8 mouse cellular contexts compared by ENCODE assay signal in genomic region chr8:126536132-126536927, GRCm38 (mm10). TPM values are rescaled to one million over a fixed set of nuclear protein-coding genes. Genes with fewer than 3 reads are reported as not detected.
DNase-seq lines count a peak whose midpoint lies in the region; ATAC-seq and TF ChIP-seq lines count a peak whose summit lies in the region.

No protein-coding gene starts in this region.

- no peak for DNase-seq in layer of hippocampus, adult 2 months (ENCODE audit: low spot score in 2 of 2)
- no peak for DNase-seq in layer of hippocampus, adult 18-20 months (ENCODE audit: low spot score in 2 of 2)
- DNase-seq in kidney, adult 11 months: peak; percentile 56
- peak; percentile 47 for DNase-seq in thymus, adult 2 months
- DNase-seq in layer of hippocampus, postnatal 10 days (ENCODE audit: low spot score in 2 of 2): no peak
- DNase-seq in urinary bladder, postnatal 10 days (ENCODE audit: low spot score): no peak

- TF ChIP-seq CTCF in layer of hippocampus, adult 2 months (conservative IDR thresholded peaks at IDR 0.05): peak; percentile 24; the same call in 1 of the 2 replicates
- no peak for TF ChIP-seq CTCF in thymus, adult 2 months (IDR thresholded peaks at IDR 0.05; ENCODE audit: borderline replicate concordance, control insufficient read depth, extremely low read depth, insufficient read depth, low read length, poor library complexity)

- H3K9me3 ChIP-seq in embryonic facial prominence, embryonic 15.5 days (replicated peaks): no peaks in the 10 kb centered on the region

- no peak overlapping the region for H3K4me2 ChIP-seq in embryonic facial prominence, embryonic 15.5 days (replicated peaks)

- no peaks in the 10 kb centered on the region for H3K36me3 ChIP-seq in embryonic facial prominence, embryonic 15.5 days
- no peaks in the 10 kb centered on the region for H3K36me3 ChIP-seq in thymus, adult 2 months (ENCODE audit: control insufficient read depth, insufficient read depth, low read length)

- TF ChIP-seq POLR2A in thymus, adult 2 months (IDR thresholded peaks at IDR 0.05; ENCODE audit: control insufficient read depth, extremely low read depth, insufficient read depth, low read length, poor library complexity): no peak

- no peak overlapping the region for H3K4me3 ChIP-seq in layer of hippocampus, adult 2 months
- no peak overlapping the region for H3K4me3 ChIP-seq in embryonic facial prominence, embryonic 15.5 days (replicated peaks)
- H3K4me3 ChIP-seq in thymus, adult 2 months (ENCODE audit: control insufficient read depth, insufficient read depth, low read length): no peak overlapping the region

- no peak overlapping the region for H3K9ac ChIP-seq in embryonic facial prominence, embryonic 15.5 days

- peaks cover 59% of the 10 kb centered on the region for H3K4me1 ChIP-seq in embryonic facial prominence, embryonic 15.5 days
- no peaks in the 10 kb centered on the region for H3K4me1 ChIP-seq in thymus, adult 2 months (replicated peaks; ENCODE audit: control insufficient read depth, insufficient read depth, low read length)

- ATAC-seq in embryonic facial prominence, embryonic 15.5 days (ENCODE audit: insufficient number of reproducible peaks, low FRiP score, low TSS enrichment, low read depth): no peak
- ATAC-seq in megakaryocyte, adult 5-6 weeks (ENCODE audit: poor library complexity, severe bottlenecking): peak; percentile 97

- no peaks in the 10 kb centered on the region for H3K27me3 ChIP-seq in embryonic facial prominence, embryonic 15.5 days
- H3K27me3 ChIP-seq in thymus, adult 2 months (ENCODE audit: control insufficient read depth, insufficient read depth, low read length): no peaks in the 10 kb centered on the region

- WGBS in embryonic facial prominence, embryonic 15.5 days: 25% methylated on average over 11 of the region's 11 CpGs
- WGBS in thymus, adult 2 months: 46% methylated on average over 11 of the region's 11 CpGs

- peak overlapping the region; percentile 94 for H3K27ac ChIP-seq in layer of hippocampus, adult 2 months
- H3K27ac ChIP-seq in embryonic facial prominence, embryonic 15.5 days (replicated peaks): peak overlapping the region; percentile 85
- no peak overlapping the region for H3K27ac ChIP-seq in thymus, adult 2 months (ENCODE audit: control insufficient read depth, insufficient read depth, low read length)

RNA-seq across cellular contexts. Expression of gene Irf2bp2, which starts 57.5 kb away (rescaled TPM):
- total RNA-seq in layer of hippocampus, adult 2 months (2021): 10 to 100 TPM; 53.0 to 60.4 TPM
- 10 to 100 TPM; 62.6 to 73.0 TPM for total RNA-seq in layer of hippocampus, adult 18-20 months (2021)
- polyA plus RNA-seq in embryonic facial prominence, embryonic 15.5 days (2015; fragmentation: Nextera tagmentation; extraction: Ambion mirVana): 12.5 and 14.7 TPM in 2 replicates
- total RNA-seq in megakaryocyte, adult 5-6 weeks (2015): 95.9 and 105 TPM in 2 replicates
- total RNA-seq in megakaryocyte, adult 5-6 weeks (2017): 93.8 and 99.8 TPM in 2 replicates
- 71.7 and 113 TPM in 2 replicates for polyA plus RNA-seq in thymus, adult 2 months (2012; rRNA removed)
- 10 to 100 TPM; 57.0 to 63.1 TPM for total RNA-seq in layer of hippocampus, postnatal 10 days (2021)

Comparison
In these comparisons a context has a peak if more than half of its experiments do, and no peak if none do; other contexts are left out.
1. DNase-seq: peak in kidney, adult 11 months (single experiment) and thymus, adult 2 months (single experiment); none in layer of hippocampus, adult 2 months (0 of 2), layer of hippocampus, adult 18-20 months (0 of 2), layer of hippocampus, postnatal 10 days (0 of 2) and urinary bladder, postnatal 10 days (single experiment).